Mouse (Mus musculus): ENCODE data around the gene Osbpl7. TPM values are rescaled to one million over a fixed set of nuclear protein-coding genes. Genes with fewer than 3 reads are reported as not detected.

Gene Osbpl7
- polyA plus RNA-seq, 1 experiment from 2014 or later = 8.7 TPM

- Histone ChIP-seq H3K27me3 (peaks cover 17% of the 10 kb centered on the region; the same call in 1 of the 2 replicates), H3K4me1 (replicated peaks) (peaks cover 11% of the 10 kb centered on the region), H3K4me3 (replicated peaks) (no peak overlapping the region), H3K4me2 (no peak overlapping the region), H3K36me3 (no peaks in the 10 kb centered on the region), H3K27ac (no peak overlapping the region), H3K9me3 (peaks cover 12% of the 10 kb centered on the region), H3K9ac (replicated peaks) (no peak overlapping the region)
- WGBS = 89% methylated on average over 15 of the region's 15 CpGs
- no peak for ATAC-seq (ENCODE audit: insufficient number of reproducible peaks, insufficient read depth, low FRiP score, low TSS enrichment, low read depth)
Measured at GRCm38 (mm10) chr11:97084821-97085505, 34.5 kb downstream of the Osbpl7 start.

GRCm38 (mm10) chr11:97086365-97086764 lies 35.9 kb downstream of the Osbpl7 start:
- no peaks in the 10 kb centered on the region for H3K36me3 ChIP-seq
- peaks cover 12% of the 10 kb centered on the region for H3K9me3 ChIP-seq
- no peak overlapping the region for H3K27ac ChIP-seq
- peaks cover 11% of the 10 kb centered on the region for H3K4me1 ChIP-seq (replicated peaks)
- H3K4me3 ChIP-seq (replicated peaks) = no peak overlapping the region
- H3K9ac ChIP-seq (replicated peaks) = no peak overlapping the region
- no peak overlapping the region for H3K4me2 ChIP-seq
- peaks cover 17% of the 10 kb centered on the region; the same call in 1 of the 2 replicates for H3K27me3 ChIP-seq
- 73% methylated on average over 6 of the region's 6 CpGs for WGBS
- ATAC-seq (ENCODE audit: insufficient number of reproducible peaks, insufficient read depth, low FRiP score, low TSS enrichment, low read depth) = no peak

GRCm38 (mm10) chr11:97094600-97094999 lies 44.2 kb downstream of the Osbpl7 start:
- no peak overlapping the region for H3K4me2 ChIP-seq
- WGBS = 76% methylated on average over 2 of the region's 2 CpGs
- H3K36me3 ChIP-seq = no peaks in the 10 kb centered on the region
- ATAC-seq (ENCODE audit: insufficient number of reproducible peaks, insufficient read depth, low FRiP score, low TSS enrichment, low read depth) = no peak
- no peak overlapping the region for H3K9ac ChIP-seq (replicated peaks)
- no peaks in the 10 kb centered on the region for H3K4me1 ChIP-seq (replicated peaks)
- H3K27me3 ChIP-seq = peaks cover 43% of the 10 kb centered on the region
- no peak overlapping the region for H3K27ac ChIP-seq
- H3K9me3 ChIP-seq = no peaks in the 10 kb centered on the region
- H3K4me3 ChIP-seq (replicated peaks) = no peak overlapping the region

- H3K4me1 ChIP-seq (replicated peaks) = no peaks in the 10 kb centered on the region
- H3K4me3 ChIP-seq (replicated peaks) = no peak overlapping the region
- no peak overlapping the region for H3K4me2 ChIP-seq
- H3K27me3 ChIP-seq = peaks cover 50% of the 10 kb centered on the region
- no peaks in the 10 kb centered on the region for H3K9me3 ChIP-seq
- no peak overlapping the region for H3K9ac ChIP-seq (replicated peaks)
- ATAC-seq (ENCODE audit: insufficient number of reproducible peaks, insufficient read depth, low FRiP score, low TSS enrichment, low read depth) = no peak
- H3K27ac ChIP-seq = no peak overlapping the region
- no peaks in the 10 kb centered on the region for H3K36me3 ChIP-seq
- 23% methylated on average over 18 of the region's 18 CpGs for WGBS
Measured at GRCm38 (mm10) chr11:97098791-97099190, 48.4 kb downstream of the Osbpl7 start.

- ATAC-seq (ENCODE audit: insufficient number of reproducible peaks, insufficient read depth, low FRiP score, low TSS enrichment, low read depth) = no peak
- WGBS = 22% methylated on average over 9 of the region's 9 CpGs
- no peak overlapping the region for H3K9ac ChIP-seq (replicated peaks)
- H3K4me3 ChIP-seq (replicated peaks) = no peak overlapping the region
- no peak overlapping the region for H3K27ac ChIP-seq
- H3K27me3 ChIP-seq = peaks cover 42% of the 10 kb centered on the region
- H3K36me3 ChIP-seq = no peaks in the 10 kb centered on the region
- no peak overlapping the region for H3K4me2 ChIP-seq
- H3K4me1 ChIP-seq (replicated peaks) = no peaks in the 10 kb centered on the region
- H3K9me3 ChIP-seq = no peaks in the 10 kb centered on the region
Measured at GRCm38 (mm10) chr11:97101722-97102121, 51.3 kb downstream of the Osbpl7 start.

GRCm38 (mm10) chr11:97103163-97104090 lies 53.0 kb downstream of the Osbpl7 start:
- 94% methylated on average over 10 of the region's 10 CpGs for WGBS
- Histone ChIP-seq H3K36me3 (no peaks in the 10 kb centered on the region), H3K27ac (no peak overlapping the region), H3K9me3 (no peaks in the 10 kb centered on the region), H3K4me1 (replicated peaks) (no peaks in the 10 kb centered on the region), H3K4me2 (no peak overlapping the region), H3K27me3 (peaks cover 26% of the 10 kb centered on the region), H3K9ac (replicated peaks) (no peak overlapping the region), H3K4me3 (replicated peaks) (no peak overlapping the region)
- no peak for ATAC-seq (ENCODE audit: insufficient number of reproducible peaks, insufficient read depth, low FRiP score, low TSS enrichment, low read depth)

- Histone ChIP-seq H3K27ac (no peak overlapping the region), H3K9ac (replicated peaks) (no peak overlapping the region), H3K27me3 (peaks cover 19% of the 10 kb centered on the region), H3K36me3 (no peaks in the 10 kb centered on the region), H3K4me2 (no peak overlapping the region), H3K4me3 (replicated peaks) (no peak overlapping the region), H3K4me1 (replicated peaks) (no peaks in the 10 kb centered on the region), H3K9me3 (no peaks in the 10 kb centered on the region)
- no peak for ATAC-seq (ENCODE audit: insufficient number of reproducible peaks, insufficient read depth, low FRiP score, low TSS enrichment, low read depth)
- WGBS = 93% methylated on average over 9 of the region's 9 CpGs
Measured at GRCm38 (mm10) chr11:97104091-97104483, 53.7 kb downstream of the Osbpl7 start.

GRCm38 (mm10) chr11:97108976-97109375 lies 58.5 kb downstream of the Osbpl7 start:
- ATAC-seq (ENCODE audit: insufficient number of reproducible peaks, insufficient read depth, low FRiP score, low TSS enrichment, low read depth) = no peak
- H3K9me3 ChIP-seq = no peaks in the 10 kb centered on the region
- peaks cover 28% of the 10 kb centered on the region for H3K27me3 ChIP-seq
- H3K4me3 ChIP-seq (replicated peaks) = no peak overlapping the region
- H3K9ac ChIP-seq (replicated peaks) = no peak overlapping the region
- H3K4me1 ChIP-seq (replicated peaks) = peaks cover 4% of the 10 kb centered on the region; the same call in 1 of the 2 replicates
- H3K4me2 ChIP-seq = no peak overlapping the region
- no peaks in the 10 kb centered on the region for H3K36me3 ChIP-seq
- WGBS = 87% methylated on average over 16 of the region's 16 CpGs
- no peak overlapping the region for H3K27ac ChIP-seq

- H3K27me3 ChIP-seq = peaks cover 64% of the 10 kb centered on the region
- no peaks in the 10 kb centered on the region for H3K36me3 ChIP-seq
- ATAC-seq (ENCODE audit: insufficient number of reproducible peaks, insufficient read depth, low FRiP score, low TSS enrichment, low read depth) = no peak
- H3K27ac ChIP-seq = no peak overlapping the region
- WGBS = 82% methylated on average over 9 of the region's 9 CpGs
- peaks cover 21% of the 10 kb centered on the region for H3K4me1 ChIP-seq (replicated peaks)
- no peak overlapping the region for H3K4me3 ChIP-seq (replicated peaks)
- H3K4me2 ChIP-seq = no peak overlapping the region
- no peaks in the 10 kb centered on the region for H3K9me3 ChIP-seq
- H3K9ac ChIP-seq (replicated peaks) = no peak overlapping the region
Measured at GRCm38 (mm10) chr11:97112519-97113125, 62.2 kb downstream of the Osbpl7 start.

- peak within 1 kb of the TSS; percentile 44 for H3K4me3 ChIP-seq (replicated peaks)
- H3K27me3 ChIP-seq = peaks cover 84% of the 10 kb centered on the region
- H3K9me3 ChIP-seq = no peaks in the 10 kb centered on the region
- H3K4me1 ChIP-seq (replicated peaks) = peaks cover 23% of the 10 kb centered on the region
- ATAC-seq (ENCODE audit: insufficient number of reproducible peaks, insufficient read depth, low FRiP score, low TSS enrichment, low read depth) = no peak; the same call in 1 of the 2 replicates
- under 1% methylated on average over 86 of the region's 87 CpGs for WGBS
- H3K9ac ChIP-seq (replicated peaks) = peak within 1 kb of the TSS; percentile 53
- H3K36me3 ChIP-seq = no peaks in the 10 kb centered on the region
- peak within 1 kb of the TSS; percentile 75 for H3K4me2 ChIP-seq
- no peak within 1 kb of the TSS for H3K27ac ChIP-seq
Measured at GRCm38 (mm10) chr11:97114671-97115601, 64.5 kb downstream of the Osbpl7 start, which contains the start of gene Tbx21. Tbx21 (minus strand) TSS chr11:97115331.

Measured in limb, embryonic 12.5 days (tissue).